Mouse (Mus musculus) spleen, adult 2 months (tissue): ENCODE measurements around the gene Rcbtb1. TPM values are rescaled to one million over a fixed set of nuclear protein-coding genes. Genes with fewer than 3 reads are reported as not detected.
"Not testable (repeated sequence)": the region's sequence is repeated elsewhere in the genome, so short reads cannot be mapped to it uniquely, and the experiment has no call there.

Experiments
- DNase-seq, 2 experiments: peaks; one replicate each; pipeline versions ENCODE4 v3.0.0 to v3.0.0-alpha.2; 2012 to 2021; ENCODE audit warnings: low spot score in 2 of 2, low read depth in 1 of 2
- H3K27ac ChIP-seq: fragments of 200-500 bp; 2 replicates; pipeline ENCODE4 v1.5.1; 2012; ENCODE audit warnings: low read length, inconsistent platforms; ENCODE audit not compliant: insufficient read depth
- H3K27me3 ChIP-seq: fragments of 200-500 bp; 2 replicates; pipeline ENCODE4 v1.6.1; 2012; ENCODE audit warnings: mild to moderate bottlenecking, moderate library complexity, low read length, inconsistent platforms; ENCODE audit not compliant: control insufficient read depth, insufficient read depth
- H3K36me3 ChIP-seq: fragments of 200-500 bp; 2 replicates; pipeline ENCODE4 v1.6.1; 2012; ENCODE audit warnings: mild to moderate bottlenecking, low read length, inconsistent platforms; ENCODE audit not compliant: control insufficient read depth, insufficient read depth
- H3K4me1 ChIP-seq: fragments of 200-500 bp; 2 replicates; pipeline ENCODE4 v1.6.1; 2011; ENCODE audit warnings: inconsistent platforms; ENCODE audit not compliant: control insufficient read depth, insufficient read depth, insufficient read length
- H3K4me3 ChIP-seq: fragments of 200-500 bp; 2 replicates; pipeline ENCODE4 v1.5.1; 2011; ENCODE audit warnings: mild to moderate bottlenecking, inconsistent platforms; ENCODE audit not compliant: insufficient read depth, insufficient read length; ENCODE audit errors: extremely low read depth
- CTCF ChIP-seq: fragments of 200-500 bp; IDR thresholded peaks from 2 replicates; pipeline ENCODE4 v1.5.1; 2011; ENCODE audit warnings: mild to moderate bottlenecking, inconsistent platforms; ENCODE audit not compliant: insufficient read depth, insufficient read length, insufficient replicate concordance; ENCODE audit errors: extremely low read depth
- POLR2A ChIP-seq: fragments of 200-500 bp; IDR thresholded peaks from 2 replicates; pipeline ENCODE4 v1.6.1; 2011; ENCODE audit warnings: low read depth, low read length, inconsistent platforms
- WGBS: fragments of 180-500 bp; shearing (Covaris S2); methylation state at CpG from one replicate; pipeline ENCODE4 v1.1.7; 2018; 5-methylcytosine and 5-hydroxymethylcytosine counted together
- polyA plus RNA-seq: library from polyadenylated mRNA; depleted of rRNA; stranded (reverse); fragments of >200 nt; gene quantifications from 2 replicates; pipeline ENCODE4 v1.2.3, GENCODE M21; 2012

Rcbtb1 gene
- polyA plus RNA-seq, 1 experiment: 9.9 TPM

GRCm38 (mm10) chr14:59229822-59230221 lies 28.8 kb downstream of the Rcbtb1 start:
- Histone ChIP-seq H3K27ac (no peak overlapping the region), H3K27me3 (no peaks in the 10 kb centered on the region), H3K36me3 (peaks cover 27% of the 10 kb centered on the region), H3K4me3 (no peak overlapping the region), H3K4me1 (no peaks in the 10 kb centered on the region)
- TF ChIP-seq CTCF: no peak
- no peak for TF ChIP-seq POLR2A
- no peak for DNase-seq
- WGBS: 93% methylated on average over 3 of the region's 3 CpGs

- Histone ChIP-seq H3K27ac (no peak overlapping the region), H3K4me1 (no peaks in the 10 kb centered on the region), H3K36me3 (peaks cover 30% of the 10 kb centered on the region), H3K4me3 (no peak overlapping the region), H3K27me3 (no peaks in the 10 kb centered on the region)
- 93% methylated on average over 21 of the region's 21 CpGs for WGBS
- TF ChIP-seq POLR2A (no peak), CTCF (no peak)
- DNase-seq: no peak
Observed at GRCm38 (mm10) chr14:59230331-59230966, 29.4 kb downstream of the Rcbtb1 start.

DNA sequence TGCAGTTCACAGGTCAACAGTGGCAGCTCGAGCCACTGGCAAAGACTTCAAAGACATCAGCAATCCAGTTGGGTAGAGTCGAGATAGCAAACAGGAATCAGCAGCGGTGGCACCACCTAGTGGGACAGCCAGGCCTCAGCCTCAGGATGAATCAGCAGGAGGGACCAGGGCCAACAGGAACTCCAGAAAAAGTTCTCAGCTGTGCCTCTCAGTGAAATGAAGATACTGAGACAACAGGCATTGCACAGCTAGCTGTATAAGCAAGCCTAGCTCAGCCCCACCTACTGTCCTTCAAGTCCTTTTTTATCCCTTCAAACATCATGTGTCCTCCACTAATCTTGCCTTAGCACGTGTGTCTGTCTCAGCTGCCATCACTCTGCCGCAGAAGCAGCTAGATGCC lies 31.0 kb downstream of the Rcbtb1 start:
- 59% methylated on average over 5 of the region's 5 CpGs for WGBS
- H3K27me3 ChIP-seq: no peaks in the 10 kb centered on the region
- TF ChIP-seq CTCF: 0 out of 2 replicates have a peak, but pooled peaks have one; percentile 2
- no peak for TF ChIP-seq POLR2A
- no peak overlapping the region for H3K4me3 ChIP-seq
- H3K27ac ChIP-seq: no peak overlapping the region
- no peak for DNase-seq
- H3K36me3 ChIP-seq: peaks cover 29% of the 10 kb centered on the region
- no peaks in the 10 kb centered on the region for H3K4me1 ChIP-seq

DNA sequence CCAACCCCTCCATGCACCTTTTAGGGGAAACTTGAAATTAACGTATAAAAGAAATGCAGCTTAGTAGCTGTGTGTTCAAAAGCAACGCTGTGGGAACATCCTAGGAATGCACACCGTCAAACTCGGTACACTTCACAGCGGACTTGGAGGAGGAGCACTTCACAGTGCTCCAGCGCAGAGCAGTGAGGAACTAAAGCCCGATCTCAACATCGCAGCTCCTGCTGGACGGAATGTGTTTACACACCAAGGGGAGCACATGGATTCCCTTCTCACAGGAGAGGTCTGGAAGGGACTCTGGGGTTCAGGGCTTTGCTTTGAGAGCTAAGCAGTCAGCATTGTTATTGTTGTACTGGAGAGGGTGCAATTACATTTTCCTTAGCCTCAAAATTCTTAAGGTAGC lies 32.6 kb downstream of the Rcbtb1 start:
- WGBS: 98% methylated on average over 9 of the region's 9 CpGs
- H3K4me3 ChIP-seq: no peak overlapping the region
- no peak for DNase-seq
- no peaks in the 10 kb centered on the region for H3K4me1 ChIP-seq
- peaks cover 25% of the 10 kb centered on the region for H3K36me3 ChIP-seq
- H3K27ac ChIP-seq: no peak overlapping the region
- H3K27me3 ChIP-seq: no peaks in the 10 kb centered on the region
- TF ChIP-seq POLR2A (no peak), CTCF (no peak)

DNA sequence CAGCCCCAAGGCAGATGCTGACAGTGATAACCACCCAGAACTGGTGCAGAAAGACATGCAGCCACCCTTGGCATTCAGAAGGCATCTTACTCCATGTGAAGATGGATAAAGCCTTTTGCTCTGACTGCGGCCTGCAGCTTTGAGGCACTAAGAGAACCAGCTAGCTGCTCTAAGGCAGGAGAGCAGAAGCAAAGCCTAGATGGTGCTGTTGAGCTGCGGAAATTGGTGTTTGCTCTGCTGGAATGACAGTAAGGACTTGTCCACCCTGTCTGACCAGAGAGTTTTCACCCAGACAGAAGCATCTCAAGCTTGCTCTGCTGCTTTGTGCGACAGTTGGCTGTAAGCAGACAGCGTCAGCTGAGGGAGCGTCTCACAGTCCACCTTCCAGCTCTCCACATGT lies 49.3 kb downstream of the Rcbtb1 start:
- H3K27ac ChIP-seq, H3K4me1 ChIP-seq, H3K4me3 ChIP-seq, H3K27me3 ChIP-seq, DNase-seq, H3K36me3 ChIP-seq: not testable (repeated sequence)
- peak; percentile 9; the same call in 1 of the 2 replicates for TF ChIP-seq CTCF
- 89% methylated on average over 5 of the region's 5 CpGs for WGBS

DNA sequence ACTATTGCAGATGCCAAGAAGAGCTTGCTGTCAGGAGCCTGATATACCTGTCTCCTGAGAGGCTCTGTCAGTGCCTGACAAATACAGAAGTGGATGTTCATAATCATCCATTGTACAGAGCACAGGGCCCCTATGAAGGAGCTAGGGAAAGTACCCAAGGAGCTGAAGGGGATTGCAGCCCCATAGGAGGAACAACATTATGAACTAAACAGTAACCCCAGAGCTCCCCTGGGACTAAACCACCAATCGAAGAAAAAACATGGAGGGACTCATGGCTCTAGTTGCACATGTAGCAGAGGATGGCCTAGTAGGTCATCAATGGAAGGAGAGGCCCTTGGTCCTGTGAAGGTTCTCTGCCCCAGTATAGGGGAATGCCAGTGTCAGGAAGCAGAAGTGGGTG lies 54.9 kb downstream of the Rcbtb1 start:
- not testable (repeated sequence) for H3K27me3 ChIP-seq

GRCm38 (mm10) chr14:59260056-59260455 lies 59.0 kb downstream of the Rcbtb1 start, which contains the start of gene Gm6904:
Gene Gm6904, minus strand, starts transcription at chr14:59260216.
- Histone ChIP-seq H3K36me3 (no peaks in the 10 kb centered on the region; the same call in 1 of the 2 replicates), H3K4me1 (peaks cover 4% of the 10 kb centered on the region; the same call in 1 of the 2 replicates), H3K4me3 (peak within 1 kb of the TSS; percentile 56), H3K27me3 (no peaks in the 10 kb centered on the region), H3K27ac (peak within 1 kb of the TSS; percentile 84)
- peak; percentile 42 to 55 for DNase-seq
- TF ChIP-seq POLR2A (no peak), CTCF (no peak)
- 4% methylated on average over 3 of the region's 3 CpGs for WGBS

More for the DNA sequence above, 54.9 kb downstream of the Rcbtb1 start:
- H3K36me3 ChIP-seq, H3K27ac ChIP-seq, DNase-seq, H3K4me1 ChIP-seq, H3K4me3 ChIP-seq: not testable (repeated sequence)
- WGBS: 66% methylated on average over 1 of the region's 1 CpGs

DNA sequence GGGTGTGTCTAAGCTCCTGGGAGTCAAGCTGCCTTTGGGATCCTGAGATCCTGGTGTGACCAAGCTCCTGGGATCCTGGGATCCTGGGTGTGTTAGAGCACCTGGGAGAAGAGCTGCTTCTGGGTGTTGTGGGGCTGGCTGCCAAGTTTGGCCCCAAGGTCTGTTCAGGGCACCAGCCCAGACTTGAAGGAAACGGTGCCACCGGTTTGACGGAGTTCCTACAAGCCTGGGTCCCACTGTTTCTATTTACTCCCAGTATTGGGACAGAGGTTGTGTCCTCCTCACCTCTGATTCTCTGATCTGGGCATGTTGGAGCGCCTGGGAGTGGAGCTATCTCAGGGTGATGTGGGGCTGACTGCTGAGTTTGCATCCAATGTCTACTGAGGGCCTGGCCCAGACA lies 74.0 kb downstream of the Rcbtb1 start:
- not testable (repeated sequence) for H3K27ac ChIP-seq, H3K27me3 ChIP-seq, H3K4me3 ChIP-seq, DNase-seq, H3K36me3 ChIP-seq, H3K4me1 ChIP-seq
- 90% methylated on average over 4 of the region's 4 CpGs for WGBS
